Comparison of ENCODE assay signal across 32 mouse cellular contexts in the genomic region with DNA sequence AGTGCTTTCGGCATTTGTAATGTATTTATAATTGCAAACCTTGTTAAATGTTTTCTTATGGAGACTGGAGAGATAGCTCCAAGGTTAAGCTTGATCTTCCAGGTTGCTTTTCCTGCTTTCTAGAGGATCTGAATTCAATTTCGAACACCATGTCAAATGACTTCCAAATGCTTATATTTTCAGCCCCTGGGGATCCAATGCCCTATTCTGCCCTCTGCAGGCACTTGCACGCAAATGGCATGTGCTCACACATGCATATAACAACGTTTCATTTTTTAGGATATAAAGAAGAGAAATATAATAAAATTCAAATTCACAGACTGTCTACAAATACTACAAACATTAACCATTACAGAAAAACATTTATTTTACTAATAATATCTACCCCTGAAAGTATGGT.
A peak's percentile ranks its signal among the peaks of the same experiment; 100 is the strongest.
DNase-seq lines count a peak whose midpoint lies in the region; ATAC-seq and TF ChIP-seq lines count a peak whose summit lies in the region.
"Had no signal": no experiment of that assay in that cellular context is flagged by ENCODE, and none has a peak within 500 bp of the region (broad histone marks: within the 10 kb centered on the region; RNA-seq: fewer than 3 reads in every experiment).

No protein-coding gene starts in this region.

- H3K9ac ChIP-seq in embryonic facial prominence, embryonic 11.5 days (replicated peaks; ENCODE audit: low read length), result no peak overlapping the region
- H3K9ac ChIP-seq in lung, embryonic 14.5 days, result no peak overlapping the region
- H3K9ac ChIP-seq in stomach, embryonic 14.5 days (replicated peaks; ENCODE audit: low read depth, low read length), result no peak overlapping the region
- no peak overlapping the region for H3K9ac ChIP-seq in forebrain, embryonic 12.5 days
- H3K9ac ChIP-seq: embryonic facial prominence, embryonic 13.5 days; heart, embryonic 13.5 days; hindbrain, embryonic 15.5 days; liver, embryonic 12.5 days; liver, postnatal 0 days; neural tube, embryonic 12.5 days had no signal

- H3K4me1 ChIP-seq in embryonic facial prominence, embryonic 11.5 days (ENCODE audit: control insufficient read depth, insufficient read depth, low read length), result no peaks in the 10 kb centered on the region
- 0 out of 2 replicates have a peak, but pooled peaks cover 3% of the 10 kb centered on the region for H3K4me1 ChIP-seq in embryonic facial prominence, embryonic 10.5 days
- H3K4me1 ChIP-seq in lung, embryonic 14.5 days (ENCODE audit: insufficient read depth), result no peaks in the 10 kb centered on the region
- 0 out of 2 replicates have a peak, but pooled peaks cover 2% of the 10 kb centered on the region for H3K4me1 ChIP-seq in stomach, embryonic 14.5 days (ENCODE audit: control insufficient read depth, insufficient read depth, low read length)
- H3K4me1 ChIP-seq in forebrain, embryonic 12.5 days, result peaks cover 5% of the 10 kb centered on the region; the same call in 1 of the 2 replicates
- H3K4me1 ChIP-seq: heart, embryonic 13.5 days; hindbrain, embryonic 15.5 days; liver, embryonic 12.5 days; neural tube, embryonic 12.5 days had no signal

- 64% methylated on average over 4 of the region's 4 CpGs for WGBS in embryonic facial prominence, embryonic 11.5 days
- WGBS in embryonic facial prominence, embryonic 10.5 days, result 69% methylated on average over 4 of the region's 4 CpGs
- WGBS in lung, embryonic 14.5 days, result 77% methylated on average over 4 of the region's 4 CpGs
- WGBS in stomach, embryonic 14.5 days, result 66% methylated on average over 4 of the region's 4 CpGs
- WGBS in forebrain, embryonic 12.5 days, result 84% methylated on average over 4 of the region's 4 CpGs

- H3K36me3 ChIP-seq in embryonic facial prominence, embryonic 11.5 days (replicated peaks; ENCODE audit: control insufficient read depth, insufficient read depth, low read depth, low read length), result no peaks in the 10 kb centered on the region
- H3K36me3 ChIP-seq in embryonic facial prominence, embryonic 10.5 days (replicated peaks), result no peaks in the 10 kb centered on the region
- no peaks in the 10 kb centered on the region for H3K36me3 ChIP-seq in lung, embryonic 14.5 days (ENCODE audit: insufficient read depth)
- H3K36me3 ChIP-seq in stomach, embryonic 14.5 days (ENCODE audit: control insufficient read depth, insufficient read depth, low read length), result no peaks in the 10 kb centered on the region
- no peaks in the 10 kb centered on the region for H3K36me3 ChIP-seq in forebrain, embryonic 12.5 days (replicated peaks)
- H3K36me3 ChIP-seq: embryonic facial prominence, embryonic 13.5 days; forebrain, embryonic 10.5 days; heart, embryonic 13.5 days; hindbrain, embryonic 15.5 days; liver, embryonic 12.5 days; neural tube, embryonic 12.5 days had no signal

- peak; percentile 52 for DNase-seq in embryonic facial prominence, embryonic 11.5 days (ENCODE audit: low spot score)
- no peak for DNase-seq in embryonic facial prominence, embryonic 10.5 days (ENCODE audit: low spot score)
- DNase-seq in lung, embryonic 14.5 days, result peak; percentile 26
- no peak for DNase-seq in lung, postnatal 36 days
- DNase-seq in urinary bladder, postnatal 36 days (ENCODE audit: low spot score in 2 of 2), result no peak
- DNase-seq: adrenal gland, adult 2 months; adrenal gland, postnatal 36 days; cerebellum, adult 2 months; cerebellum, postnatal 14 days; gastrocnemius, adult 2 months; heart, adult 2 months; heart, postnatal 10 days; kidney, adult 9 months; kidney, postnatal 14 days; left cerebral cortex, postnatal 4 days; liver, postnatal 0 days; lung, postnatal 10 days; right cerebral cortex, adult 18-20 months; thymus, postnatal 14 days had no signal

- peak; percentile 21; the same call in 1 of the 2 replicates for TF ChIP-seq CTCF in lung, embryonic 14.5 days (IDR thresholded peaks at IDR 0.05; ENCODE audit: low read depth)

- no peaks in the 10 kb centered on the region for H3K27me3 ChIP-seq in embryonic facial prominence, embryonic 11.5 days (ENCODE audit: control insufficient read depth, insufficient read depth, low read length)
- H3K27me3 ChIP-seq in embryonic facial prominence, embryonic 10.5 days (replicated peaks; ENCODE audit: low read depth, poor library complexity, severe bottlenecking), result no peaks in the 10 kb centered on the region
- no peaks in the 10 kb centered on the region for H3K27me3 ChIP-seq in lung, embryonic 14.5 days (ENCODE audit: insufficient read depth, low read length)
- H3K27me3 ChIP-seq in stomach, embryonic 14.5 days (ENCODE audit: control insufficient read depth, insufficient read depth, low read length), result no peaks in the 10 kb centered on the region
- H3K27me3 ChIP-seq in forebrain, embryonic 12.5 days, result no peaks in the 10 kb centered on the region
- H3K27me3 ChIP-seq: embryonic facial prominence, embryonic 13.5 days; heart, embryonic 13.5 days; hindbrain, embryonic 15.5 days; liver, embryonic 12.5 days; neural tube, embryonic 12.5 days had no signal

- H3K9me3 ChIP-seq in embryonic facial prominence, embryonic 11.5 days (replicated peaks; ENCODE audit: control insufficient read depth, low read length), result no peaks in the 10 kb centered on the region
- no peaks in the 10 kb centered on the region for H3K9me3 ChIP-seq in embryonic facial prominence, embryonic 10.5 days
- no peaks in the 10 kb centered on the region for H3K9me3 ChIP-seq in lung, embryonic 14.5 days (ENCODE audit: low read depth, low read length)
- no peaks in the 10 kb centered on the region for H3K9me3 ChIP-seq in stomach, embryonic 14.5 days (ENCODE audit: control insufficient read depth, low read depth, low read length)
- H3K9me3 ChIP-seq in forebrain, embryonic 12.5 days, result no peaks in the 10 kb centered on the region
- H3K9me3 ChIP-seq: embryonic facial prominence, embryonic 13.5 days; forebrain, embryonic 10.5 days; heart, embryonic 13.5 days; hindbrain, embryonic 15.5 days; liver, embryonic 12.5 days; neural tube, embryonic 12.5 days had no signal

- no peak overlapping the region for H3K4me3 ChIP-seq in embryonic facial prominence, embryonic 11.5 days (ENCODE audit: low read depth, low read length)
- H3K4me3 ChIP-seq in embryonic facial prominence, embryonic 10.5 days, result no peak overlapping the region
- H3K4me3 ChIP-seq in lung, embryonic 14.5 days (ENCODE audit: low read depth, low read length), result no peak overlapping the region
- no peak overlapping the region for H3K4me3 ChIP-seq in stomach, embryonic 14.5 days (ENCODE audit: low read depth, low read length)
- H3K4me3 ChIP-seq in forebrain, embryonic 12.5 days (replicated peaks), result no peak overlapping the region
- H3K4me3 ChIP-seq: embryonic facial prominence, embryonic 13.5 days; forebrain, embryonic 10.5 days; gastrocnemius, adult 2 months; heart, adult 2 months; heart, embryonic 13.5 days; hindbrain, embryonic 15.5 days; liver, embryonic 12.5 days; myocyte; neural tube, embryonic 12.5 days had no signal

- no peak overlapping the region for H3K27ac ChIP-seq in embryonic facial prominence, embryonic 11.5 days (replicated peaks; ENCODE audit: low read depth, low read length)
- no peak overlapping the region for H3K27ac ChIP-seq in embryonic facial prominence, embryonic 10.5 days (replicated peaks)
- H3K27ac ChIP-seq in lung, embryonic 14.5 days (ENCODE audit: low read depth), result no peak overlapping the region
- H3K27ac ChIP-seq in stomach, embryonic 14.5 days (ENCODE audit: low read length), result peak overlapping the region; percentile 67; the same call in 1 of the 2 replicates
- H3K27ac ChIP-seq in forebrain, embryonic 12.5 days, result no peak overlapping the region
- H3K27ac ChIP-seq: embryonic facial prominence, embryonic 13.5 days; forebrain, embryonic 10.5 days; gastrocnemius, adult 2 months; heart, adult 2 months; heart, embryonic 13.5 days; hindbrain, embryonic 15.5 days; liver, embryonic 12.5 days; neural tube, embryonic 12.5 days had no signal

- no peak for ATAC-seq in embryonic facial prominence, embryonic 11.5 days (replicated peaks; ENCODE audit: insufficient number of reproducible peaks, low FRiP score, low TSS enrichment, low read depth)
- no peak for ATAC-seq in lung, embryonic 14.5 days (ENCODE audit: insufficient read depth)
- ATAC-seq in stomach, embryonic 14.5 days (ENCODE audit: insufficient number of reproducible peaks, insufficient read depth, low FRiP score, low read depth), result no peak
- no peak for ATAC-seq in forebrain, embryonic 12.5 days (ENCODE audit: low FRiP score)
- ATAC-seq: activated CD4-positive, CD25-positive, alpha-beta regulatory T cell, adult 4 months; forebrain, embryonic 16.5 days; inflammation-experienced regulatory T-cells, adult 6 months; liver, embryonic 12.5 days; liver, postnatal 0 days had no signal

- no peak overlapping the region for H3K4me2 ChIP-seq in embryonic facial prominence, embryonic 11.5 days (ENCODE audit: low read depth, low read length)
- H3K4me2 ChIP-seq in lung, embryonic 14.5 days, result no peak overlapping the region
- no peak overlapping the region for H3K4me2 ChIP-seq in stomach, embryonic 14.5 days (replicated peaks; ENCODE audit: low read depth, low read length)
- no peak overlapping the region for H3K4me2 ChIP-seq in forebrain, embryonic 12.5 days
- H3K4me2 ChIP-seq: embryonic facial prominence, embryonic 13.5 days; heart, embryonic 13.5 days; hindbrain, embryonic 15.5 days; liver, embryonic 12.5 days; midbrain, embryonic 11.5 days; neural tube, embryonic 12.5 days had no signal

Comparison
In these comparisons a context has a peak if more than half of its experiments do, and no peak if none do; other contexts are left out.
1. DNase-seq: peak in embryonic facial prominence, embryonic 11.5 days (single experiment) and lung, embryonic 14.5 days (single experiment); none in embryonic facial prominence, embryonic 10.5 days (single experiment), lung, postnatal 36 days (single experiment) and urinary bladder, postnatal 36 days (0 of 2).